Comparison of ENCODE assay signal across 8 mouse cellular contexts in genomic region chr13:30544856-30545604, GRCm38 (mm10). TPM values are rescaled to one million over a fixed set of nuclear protein-coding genes. Genes with fewer than 3 reads are reported as not detected.
A peak's percentile ranks its signal among the peaks of the same experiment; 100 is the strongest.
DNase-seq lines count a peak whose midpoint lies in the region; ATAC-seq and TF ChIP-seq lines count a peak whose summit lies in the region.

Uqcrfs1 (minus strand) TSS chr13:30545362.

- DNase-seq in ZHBTc4 (ENCODE audit: low read depth, low spot score) = peak; percentile 98
- peak; percentile 99 for DNase-seq in gastrocnemius, adult 2 months
- peak; percentile 99 for DNase-seq in hindbrain, postnatal 0 days (ENCODE audit: low spot score)
- DNase-seq in left cerebral cortex, adult 2 months (ENCODE audit: extremely low spot score in 1 of 2, low spot score in 2 of 2) = peak; percentile 97 to 99
- DNase-seq in right cerebral cortex, adult 2 months (ENCODE audit: low spot score in 2 of 2) = peak; percentile 97 to 98
- DNase-seq in urinary bladder, postnatal 14 days (ENCODE audit: low spot score) = peak; percentile 99

- under 1% methylated on average over 82 of the region's 82 CpGs for WGBS in hindbrain, postnatal 0 days

- intact Hi-C loops in gastrocnemius, adult 2 months (cut with DNase I) = loop anchor here (5.0 to 10.0 kb wide), 4 partner anchors 273 to 1262 kb away; partner anchors contain the start of gene Foxc1
- intact Hi-C loops in left cerebral cortex, adult 2 months (cut with DNase I) = loop anchor here (5.0 kb wide), 1 partner anchor 112 kb away; the partner anchor contains the start of gene Dusp22

- no peaks in the 10 kb centered on the region for H3K27me3 ChIP-seq in hindbrain, postnatal 0 days (ENCODE audit: insufficient read depth, low read length)

- H3K36me3 ChIP-seq in hindbrain, postnatal 0 days (ENCODE audit: insufficient read depth, low read length) = peaks cover 7% of the 10 kb centered on the region; the same call in 1 of the 2 replicates

- peaks cover 9% of the 10 kb centered on the region for H3K4me1 ChIP-seq in hindbrain, postnatal 0 days (ENCODE audit: insufficient read depth, low read length)

- peak within 1 kb of the TSS; percentile 99 for H3K27ac ChIP-seq in gastrocnemius, adult 2 months
- H3K27ac ChIP-seq in hindbrain, postnatal 0 days = peak within 1 kb of the TSS; percentile 80
- H3K27ac ChIP-seq in left cerebral cortex, adult 2 months = peak within 1 kb of the TSS; percentile 91

- peak within 1 kb of the TSS; percentile 82 for H3K4me2 ChIP-seq in hindbrain, postnatal 0 days (ENCODE audit: low read depth, low read length)

- TF ChIP-seq CTCF in gastrocnemius, adult 2 months (IDR thresholded peaks at IDR 0.05) = no peak
- TF ChIP-seq CTCF in hindbrain, postnatal 0 days (IDR thresholded peaks at IDR 0.05; ENCODE audit: low read depth) = no peak
- no peak for TF ChIP-seq CTCF in left cerebral cortex, adult 2 months (IDR thresholded peaks at IDR 0.05)

- no peaks in the 10 kb centered on the region for H3K9me3 ChIP-seq in hindbrain, postnatal 0 days (ENCODE audit: low read length)

- H3K4me3 ChIP-seq in gastrocnemius, adult 2 months = peak within 1 kb of the TSS; percentile 81
- peak within 1 kb of the TSS; percentile 87 for H3K4me3 ChIP-seq in hindbrain, postnatal 0 days (ENCODE audit: low read length)
- peak within 1 kb of the TSS; percentile 100 for H3K4me3 ChIP-seq in left cerebral cortex, adult 2 months

- H3K9ac ChIP-seq in hindbrain, postnatal 0 days (replicated peaks; ENCODE audit: low read length) = peak within 1 kb of the TSS; percentile 98

- peak; percentile 90 for ATAC-seq in common myeloid progenitor, adult 5-6 weeks (replicated peaks; ENCODE audit: low read depth, poor library complexity, severe bottlenecking)
- peak; percentile 100 for ATAC-seq in hindbrain, postnatal 0 days
- ATAC-seq in megakaryocyte, adult 5-6 weeks (ENCODE audit: poor library complexity, severe bottlenecking) = peak; percentile 94

RNA-seq across cellular contexts. Expression of gene Uqcrfs1, which starts in this region (rescaled TPM):
- total RNA-seq in common myeloid progenitor, adult 5-6 weeks (2017) = 92.1 and 118 TPM in 2 replicates
- 100 to 1,000 TPM; 441 to 666 TPM for total RNA-seq in gastrocnemius, adult 2 months (2021)
- 198 and 246 TPM in 2 replicates for total RNA-seq in hindbrain, postnatal 0 days (2014; rRNA removed)
- polyA plus RNA-seq in hindbrain, postnatal 0 days (2015; fragmentation: Nextera tagmentation; extraction: Ambion mirVana) = 382 and 392 TPM in 2 replicates
- total RNA-seq in left cerebral cortex, adult 2 months (2021) = 100 to 1,000 TPM; 138 to 149 TPM
- 168 and 198 TPM in 2 replicates for total RNA-seq in megakaryocyte, adult 5-6 weeks (2015)
- 108 and 114 TPM in 2 replicates for total RNA-seq in megakaryocyte, adult 5-6 weeks (2017)

Comparison
In these comparisons a context has a peak if more than half of its experiments do, and no peak if none do; other contexts are left out.
1. Peak in every context shown above with its lines: DNase-seq, ATAC-seq, H3K4me3 ChIP-seq and H3K27ac ChIP-seq.